Mouse (Mus musculus): ENCODE measurements around the gene Zfp322a. TPM values are rescaled to one million over a fixed set of nuclear protein-coding genes. Genes with fewer than 3 reads are reported as not detected.
"Not testable (repeated sequence)": the region's sequence is repeated elsewhere in the genome, so short reads cannot be mapped to it uniquely, and the experiment has no call there.

The Zfp322a gene
- polyA plus RNA-seq, 1 experiment from 2014 or later, result 40.5 TPM

DNA sequence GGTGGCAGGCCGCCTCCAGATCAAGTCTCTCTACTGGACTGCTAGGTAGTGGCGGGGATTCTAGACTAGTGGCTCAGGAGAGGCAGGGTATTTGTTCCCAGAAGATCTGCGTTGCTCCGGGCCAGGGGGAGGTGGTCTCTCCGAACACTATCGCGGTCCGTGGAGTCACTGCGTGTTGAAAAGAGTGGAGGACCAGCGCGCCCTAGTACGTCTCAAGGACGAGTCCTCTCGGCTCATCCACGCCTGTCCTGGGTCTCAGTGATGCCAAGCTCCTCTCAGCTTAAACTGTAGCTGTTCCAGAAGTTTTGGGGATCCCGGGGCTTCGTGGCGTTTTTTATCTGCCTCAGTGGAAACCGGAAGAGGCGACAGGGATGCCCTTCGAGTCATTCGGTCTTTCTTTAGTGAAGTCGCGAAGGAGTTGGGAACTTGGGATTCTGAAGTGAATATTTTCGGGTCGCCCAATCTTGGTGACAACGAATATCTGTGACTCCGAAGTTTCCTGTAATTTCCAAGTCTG, 59.5 kb downstream of the Zfp322a start:
- no peaks in the 10 kb centered on the region for H3K9me3 ChIP-seq
- peak overlapping the region; percentile 72 for H3K4me2 ChIP-seq (replicated peaks)
- no peak overlapping the region for H3K27ac ChIP-seq
- WGBS, result under 1% methylated on average over 28 of the region's 28 CpGs
- peak overlapping the region; percentile 31 for H3K4me3 ChIP-seq (replicated peaks)
- no peak overlapping the region for H3K9ac ChIP-seq
- peak; percentile 36; the same call in 1 of the 2 replicates for ATAC-seq
- H3K36me3 ChIP-seq, result no peaks in the 10 kb centered on the region
- H3K27me3 ChIP-seq (replicated peaks), result peaks cover 39% of the 10 kb centered on the region
- H3K4me1 ChIP-seq (replicated peaks), result 0 out of 2 replicates have a peak, but pooled peaks cover 15% of the 10 kb centered on the region

DNA sequence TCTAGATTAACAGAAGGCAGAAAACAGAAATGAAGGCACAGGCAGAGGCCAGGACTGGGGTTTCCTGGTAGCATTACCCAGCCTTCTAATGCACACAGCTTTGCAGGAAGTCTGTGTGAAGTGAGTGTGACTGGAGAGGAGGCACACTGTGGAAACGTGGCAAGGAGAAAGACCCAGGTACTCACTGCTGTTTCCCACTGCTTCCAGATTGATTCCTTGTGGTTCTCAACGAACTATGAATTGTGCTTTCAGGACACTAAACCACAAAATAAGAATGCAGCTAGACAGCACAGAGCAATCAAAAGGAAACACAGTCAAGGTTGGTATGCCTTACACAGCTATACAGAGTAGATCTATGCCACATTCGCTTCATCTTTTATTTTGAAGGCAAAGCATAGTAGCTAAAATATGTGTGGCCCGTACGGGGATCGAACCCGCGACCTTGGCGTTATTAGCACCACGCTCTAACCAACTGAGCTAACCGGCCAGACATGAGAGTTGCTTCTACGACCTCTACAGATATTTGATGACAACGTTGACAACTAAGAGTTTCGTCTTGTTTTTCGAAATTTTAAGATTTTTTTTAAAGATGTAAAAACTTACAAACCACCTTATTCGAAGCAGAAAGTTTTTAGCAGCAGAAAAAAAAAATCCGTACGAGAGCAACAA, 60.2 kb downstream of the Zfp322a start:
- not testable (repeated sequence) for H3K36me3 ChIP-seq, H3K27ac ChIP-seq, H3K9me3 ChIP-seq, H3K9ac ChIP-seq
- Histone ChIP-seq H3K4me3 (replicated peaks) (peak overlapping the region; percentile 31), H3K4me1 (replicated peaks) (0 out of 2 replicates have a peak, but pooled peaks cover 15% of the 10 kb centered on the region), H3K4me2 (replicated peaks) (peak overlapping the region; percentile 72), H3K27me3 (replicated peaks) (peaks cover 33% of the 10 kb centered on the region)
- WGBS, result 4% methylated on average over 18 of the region's 18 CpGs
- peak; percentile 78 for ATAC-seq

DNA sequence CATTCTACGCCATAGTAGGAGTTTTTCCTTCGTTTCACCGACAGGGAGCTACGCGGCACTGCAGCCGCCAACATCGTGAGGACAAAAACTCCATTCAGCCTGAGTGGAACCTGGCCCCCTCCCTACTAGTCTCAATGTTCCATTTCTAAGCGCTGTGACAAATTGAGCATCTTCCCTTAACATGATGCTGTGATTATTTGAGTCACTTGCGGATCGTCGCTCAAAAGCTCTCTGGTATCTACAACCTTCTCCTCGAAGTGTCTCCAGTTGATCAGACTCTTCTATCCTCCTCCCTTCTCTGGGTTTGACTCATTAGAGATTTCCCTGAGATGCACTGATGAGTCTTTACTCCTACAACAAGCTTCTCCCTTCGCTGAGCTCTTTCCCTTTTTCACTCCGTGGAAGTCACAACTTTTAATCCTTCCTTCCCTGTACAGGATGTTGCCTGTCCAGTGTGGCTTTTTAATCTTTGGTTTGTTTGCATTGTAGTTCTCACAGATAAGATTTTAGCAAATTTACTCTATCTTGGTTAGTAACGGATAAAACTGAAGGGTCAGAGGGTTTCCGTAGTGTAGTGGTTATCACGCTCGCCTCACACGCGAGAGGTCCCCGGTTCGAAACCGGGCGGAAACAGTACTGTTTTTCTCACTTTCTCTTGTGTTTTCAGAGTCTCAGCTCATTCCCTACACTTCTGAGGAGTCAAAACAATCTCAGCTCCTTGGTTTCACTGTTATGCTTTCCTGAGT, 61.8 kb downstream of the Zfp322a start:
- H3K9me3 ChIP-seq, result no peaks in the 10 kb centered on the region
- no peak overlapping the region for H3K27ac ChIP-seq
- peak overlapping the region; percentile 54 for H3K4me2 ChIP-seq (replicated peaks)
- ATAC-seq, result peak; percentile 53
- no peak overlapping the region for H3K9ac ChIP-seq
- H3K27me3 ChIP-seq (replicated peaks), result peaks cover 28% of the 10 kb centered on the region
- no peaks in the 10 kb centered on the region for H3K36me3 ChIP-seq
- 4% methylated on average over 24 of the region's 24 CpGs for WGBS
- 0 out of 2 replicates have a peak, but pooled peaks cover 3% of the 10 kb centered on the region for H3K4me1 ChIP-seq (replicated peaks)
- H3K4me3 ChIP-seq (replicated peaks), result peak overlapping the region; percentile 27

DNA sequence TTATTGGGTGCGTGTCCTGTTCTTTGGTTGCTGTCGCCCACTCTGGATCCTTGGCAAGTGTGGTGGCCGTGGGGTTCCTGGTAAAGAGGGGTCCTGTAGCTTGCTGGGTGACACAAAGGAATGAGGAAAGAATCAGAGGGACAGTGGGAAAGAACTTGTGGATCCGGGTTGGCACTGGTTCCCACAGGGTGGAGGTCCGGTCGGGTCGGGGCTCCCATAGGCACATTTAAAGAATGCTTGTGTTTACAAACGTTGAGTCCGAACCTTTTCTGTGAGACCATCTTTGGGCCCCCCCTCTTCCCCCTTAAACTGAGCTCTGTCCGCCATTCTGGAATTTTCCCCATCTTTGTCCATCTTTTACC, 62.3 kb downstream of the Zfp322a start:
- Histone ChIP-seq H3K4me2 (replicated peaks) (peak overlapping the region; percentile 54), H3K4me1 (replicated peaks) (0 out of 2 replicates have a peak, but pooled peaks cover 3% of the 10 kb centered on the region), H3K36me3 (no peaks in the 10 kb centered on the region), H3K27ac (no peak overlapping the region), H3K9ac (no peak overlapping the region), H3K27me3 (replicated peaks) (peaks cover 28% of the 10 kb centered on the region), H3K9me3 (no peaks in the 10 kb centered on the region), H3K4me3 (replicated peaks) (peak overlapping the region; percentile 27)
- ATAC-seq, result no peak
- WGBS, result 19% methylated on average over 10 of the region's 10 CpGs

Other genes starting within 250 kb of the Zfp322a start
- not detected in 2 replicates for gene Vmn1r218, start 236.1 kb downstream of the Zfp322a start, polyA plus RNA-seq (2015; fragmentation: Nextera tagmentation; extraction: Ambion mirVana)
- gene Vmn1r219, start 209.9 kb downstream of the Zfp322a start, polyA plus RNA-seq (2015; fragmentation: Nextera tagmentation; extraction: Ambion mirVana), result not detected in 2 replicates
- not detected in 2 replicates for gene Vmn1r220, start 181.2 kb downstream of the Zfp322a start, polyA plus RNA-seq (2015; fragmentation: Nextera tagmentation; extraction: Ambion mirVana)
- gene Vmn1r221, start 155.1 kb downstream of the Zfp322a start, polyA plus RNA-seq (2015; fragmentation: Nextera tagmentation; extraction: Ambion mirVana), result not detected in 2 replicates
- not detected in 2 replicates for gene Vmn1r222, start 133.3 kb downstream of the Zfp322a start, polyA plus RNA-seq (2015; fragmentation: Nextera tagmentation; extraction: Ambion mirVana)
- not detected in 2 replicates for gene Vmn1r223, start 122.1 kb downstream of the Zfp322a start, polyA plus RNA-seq (2015; fragmentation: Nextera tagmentation; extraction: Ambion mirVana)
- 11.2 TPM in 2 replicates for gene Abt1, start 54.7 kb upstream of the Zfp322a start, polyA plus RNA-seq (2015; fragmentation: Nextera tagmentation; extraction: Ambion mirVana)
- gene Btn1a1, start 96.7 kb upstream of the Zfp322a start, polyA plus RNA-seq (2015; fragmentation: Nextera tagmentation; extraction: Ambion mirVana), result 0.08 and 0.11 TPM in 2 replicates
- gene Btn2a2, start 119.6 kb upstream of the Zfp322a start, polyA plus RNA-seq (2015; fragmentation: Nextera tagmentation; extraction: Ambion mirVana), result 0.16 and 0.23 TPM in 2 replicates
- 4.6 and 4.8 TPM in 2 replicates for gene Hist1h4h, start 161.8 kb upstream of the Zfp322a start, polyA plus RNA-seq (2015; fragmentation: Nextera tagmentation; extraction: Ambion mirVana)
- gene Hist1h2af, start 164.7 kb upstream of the Zfp322a start, polyA plus RNA-seq (2015; fragmentation: Nextera tagmentation; extraction: Ambion mirVana), result 6.7 TPM in 1 of 2 replicates, not detected in the other
- gene Hist1h3g, start 166.2 kb upstream of the Zfp322a start, polyA plus RNA-seq (2015; fragmentation: Nextera tagmentation; extraction: Ambion mirVana), result 6.1 and 6.2 TPM in 2 replicates
- 1.1 and 1.3 TPM in 2 replicates for gene Hist1h2bh, start 174.2 kb upstream of the Zfp322a start, polyA plus RNA-seq (2015; fragmentation: Nextera tagmentation; extraction: Ambion mirVana)
- gene Hist1h3f, start 174.8 kb upstream of the Zfp322a start, polyA plus RNA-seq (2015; fragmentation: Nextera tagmentation; extraction: Ambion mirVana), result 0.45 and 0.97 TPM in 2 replicates
- 0.88 and 1.0 TPM in 2 replicates for gene Hist1h4f, start 182.4 kb upstream of the Zfp322a start, polyA plus RNA-seq (2015; fragmentation: Nextera tagmentation; extraction: Ambion mirVana)
- gene Hist1h1d, start 184.1 kb upstream of the Zfp322a start, polyA plus RNA-seq (2015; fragmentation: Nextera tagmentation; extraction: Ambion mirVana), result 0.46 and 0.64 TPM in 2 replicates
- 3.5 and 4.3 TPM in 2 replicates for gene Hist1h3e, start 193.2 kb upstream of the Zfp322a start, polyA plus RNA-seq (2015; fragmentation: Nextera tagmentation; extraction: Ambion mirVana)
- 76.9 and 89.5 TPM in 2 replicates for gene Hist1h2ae, start 202.0 kb upstream of the Zfp322a start, polyA plus RNA-seq (2015; fragmentation: Nextera tagmentation; extraction: Ambion mirVana)
- 7.1 and 11.5 TPM in 2 replicates for gene Hist1h2bg, start 202.2 kb upstream of the Zfp322a start, polyA plus RNA-seq (2015; fragmentation: Nextera tagmentation; extraction: Ambion mirVana)
- 4.2 and 4.5 TPM in 2 replicates for gene Hist1h2bf, start 205.0 kb upstream of the Zfp322a start, polyA plus RNA-seq (2015; fragmentation: Nextera tagmentation; extraction: Ambion mirVana)
- gene Hist1h2ad, start 205.2 kb upstream of the Zfp322a start, polyA plus RNA-seq (2015; fragmentation: Nextera tagmentation; extraction: Ambion mirVana), result 1.8 and 3.0 TPM in 2 replicates
- 5.2 and 6.2 TPM in 2 replicates for gene Hist1h3d, start 206.6 kb upstream of the Zfp322a start, polyA plus RNA-seq (2015; fragmentation: Nextera tagmentation; extraction: Ambion mirVana)
- gene Hist1h4d, start 212.4 kb upstream of the Zfp322a start, polyA plus RNA-seq (2015; fragmentation: Nextera tagmentation; extraction: Ambion mirVana), result 98.7 and 101 TPM in 2 replicates

Data from intestine, embryonic 15.5 days (tissue).